Mouse (Mus musculus) liver, embryonic 16.5 days (tissue): Measurements from ENCODE around the gene Hk1. TPM values are rescaled to one million over a fixed set of nuclear protein-coding genes. Genes with fewer than 3 reads are reported as not detected.
A peak's percentile ranks its signal among the peaks of the same experiment; 100 is the strongest.

Source experiments
- ATAC-seq: fragments of 200-750 bp; cut with Nextera tagmentation; 2 replicates; pipeline ENCODE4 v1.8.0; 2017; ENCODE audit warnings: low read depth, mild to moderate bottlenecking, moderate number of reproducible peaks, moderate library complexity
- H3K27ac ChIP-seq: fragments of 300-500 bp; sonication (generic); 2 replicates; pipeline ENCODE4 v1.5.1; 2014; ENCODE audit warnings: mild to moderate bottlenecking, low read length
- H3K27me3 ChIP-seq: fragments of 300-500 bp; sonication (generic); 2 replicates; pipeline ENCODE4 v1.6.1; 2014; ENCODE audit warnings: low read depth, low read length, mixed read lengths; ENCODE audit not compliant: control insufficient read depth, insufficient read depth
- H3K36me3 ChIP-seq: fragments of 300-500 bp; sonication (generic); 2 replicates; pipeline ENCODE4 v1.6.1; 2014; ENCODE audit warnings: mild to moderate bottlenecking; ENCODE audit not compliant: control insufficient read depth, insufficient read depth
- H3K4me1 ChIP-seq: fragments of 300-500 bp; sonication (generic); 2 replicates; pipeline ENCODE4 v1.6.1; 2014; ENCODE audit warnings: low read depth, low read length, mixed read lengths; ENCODE audit not compliant: control insufficient read depth
- H3K4me2 ChIP-seq: fragments of 300-500 bp; sonication (generic); 2 replicates; pipeline ENCODE4 v1.6.1; 2014; ENCODE audit warnings: low read depth, low read length, mixed read lengths
- H3K4me3 ChIP-seq: fragments of 300-500 bp; sonication (generic); 2 replicates; pipeline ENCODE4 v1.5.1; 2014; ENCODE audit warnings: low read depth, mild to moderate bottlenecking, low read length
- H3K9ac ChIP-seq: fragments of 300-500 bp; sonication (generic); 2 replicates; pipeline ENCODE4 v1.6.1; 2014; ENCODE audit warnings: low read depth, low read length
- H3K9me3 ChIP-seq: fragments of 300-500 bp; sonication (generic); replicated peaks from 2 replicates; pipeline ENCODE4 v1.6.1; 2016; ENCODE audit warnings: low read length; ENCODE audit not compliant: control insufficient read depth
- WGBS: fragments of 180-500 bp; shearing (Covaris S2); extraction: QIAGEN DNeasy Blood & Tissue Kit; methylation state at CpG from one replicate; pipeline ENCODE4 v1.1.7; 2014; ENCODE audit not compliant: insufficient replicate concordance; 5-methylcytosine and 5-hydroxymethylcytosine counted together
- polyA plus RNA-seq: library from polyadenylated mRNA; unstranded; fragments of >200 nt; fragmentation: Nextera tagmentation; extraction: Ambion mirVana; gene quantifications from 2 replicates; pipeline ENCODE4 v1.2.1, GENCODE M21; 2015

Hk1 gene
- 94.2 and 98.9 TPM in 2 replicates for polyA plus RNA-seq

- WGBS = 64% methylated on average over 1 of the region's 1 CpGs
- no peaks in the 10 kb centered on the region for H3K4me1 ChIP-seq
- no peak within 1 kb of the TSS for H3K9ac ChIP-seq
- H3K4me2 ChIP-seq = no peak within 1 kb of the TSS
- H3K4me3 ChIP-seq = no peak within 1 kb of the TSS
- H3K36me3 ChIP-seq = no peaks in the 10 kb centered on the region
- no peaks in the 10 kb centered on the region for H3K9me3 ChIP-seq
- H3K27ac ChIP-seq = no peak within 1 kb of the TSS
- ATAC-seq = no peak
- no peaks in the 10 kb centered on the region for H3K27me3 ChIP-seq
These were observed at the start of gene Hk1 for GRCm38 (mm10) chr10:62379808-62380207. Gene Hk1 (minus strand): TSS chr10:62379908.

GRCm38 (mm10) chr10:62425081-62425871, 45.6 kb upstream of the Hk1 start:
- Histone ChIP-seq H3K9me3 (no peaks in the 10 kb centered on the region), H3K9ac (no peak overlapping the region), H3K36me3 (peaks cover 13% of the 10 kb centered on the region), H3K4me1 (no peaks in the 10 kb centered on the region), H3K4me3 (no peak overlapping the region), H3K4me2 (no peak overlapping the region), H3K27me3 (no peaks in the 10 kb centered on the region), H3K27ac (peak overlapping the region; percentile 36; the same call in 1 of the 2 replicates)
- 64% methylated on average over 9 of the region's 9 CpGs for WGBS
- ATAC-seq = 0 out of 2 replicates have a peak, but pooled peaks have one; percentile 32

- ATAC-seq = peak; percentile 73
- WGBS = 50% methylated on average over 15 of the region's 15 CpGs
- no peaks in the 10 kb centered on the region for H3K4me1 ChIP-seq
- no peak within 1 kb of the TSS; the same call in 1 of the 2 replicates for H3K9ac ChIP-seq
- peak within 1 kb of the TSS; percentile 25 for H3K4me3 ChIP-seq
- no peaks in the 10 kb centered on the region for H3K27me3 ChIP-seq
- H3K4me2 ChIP-seq = peak within 1 kb of the TSS; percentile 26
- H3K27ac ChIP-seq = peak within 1 kb of the TSS; percentile 31; the same call in 1 of the 2 replicates
- H3K36me3 ChIP-seq = no peaks in the 10 kb centered on the region
- H3K9me3 ChIP-seq = no peaks in the 10 kb centered on the region
These were observed 42.5 kb upstream of the Hk1 start, which contains the start of gene Hkdc1 for GRCm38 (mm10) chr10:62422255-62422654. Gene Hkdc1 (minus strand): TSS chr10:62422491.

GRCm38 (mm10) chr10:62421127-62421526, 41.4 kb upstream of the Hk1 start:
- H3K9ac ChIP-seq = no peak overlapping the region; the same call in 1 of the 2 replicates
- ATAC-seq = no peak
- WGBS = 51% methylated on average over 3 of the region's 3 CpGs
- H3K27ac ChIP-seq = no peak overlapping the region
- no peaks in the 10 kb centered on the region; the same call in 1 of the 2 replicates for H3K4me1 ChIP-seq
- no peaks in the 10 kb centered on the region for H3K36me3 ChIP-seq
- H3K27me3 ChIP-seq = no peaks in the 10 kb centered on the region
- peak overlapping the region; percentile 20 for H3K4me3 ChIP-seq
- H3K9me3 ChIP-seq = no peaks in the 10 kb centered on the region
- H3K4me2 ChIP-seq = peak overlapping the region; percentile 12

- Histone ChIP-seq H3K9me3 (no peaks in the 10 kb centered on the region), H3K4me2 (peak overlapping the region; percentile 12; the same call in 1 of the 2 replicates), H3K36me3 (no peaks in the 10 kb centered on the region), H3K4me3 (peak overlapping the region; percentile 0; the same call in 1 of the 2 replicates), H3K27me3 (no peaks in the 10 kb centered on the region), H3K27ac (no peak overlapping the region), H3K9ac (no peak overlapping the region), H3K4me1 (no peaks in the 10 kb centered on the region; the same call in 1 of the 2 replicates)
- no peak for ATAC-seq
- WGBS = 31% methylated on average over 6 of the region's 6 CpGs
These were observed 40.7 kb upstream of the Hk1 start for GRCm38 (mm10) chr10:62420399-62420798.

GRCm38 (mm10) chr10:62419422-62419821, 39.7 kb upstream of the Hk1 start:
- Histone ChIP-seq H3K9ac (no peak overlapping the region), H3K27ac (no peak overlapping the region), H3K27me3 (no peaks in the 10 kb centered on the region), H3K4me2 (no peak overlapping the region), H3K4me1 (peaks cover 2% of the 10 kb centered on the region; the same call in 1 of the 2 replicates), H3K4me3 (no peak overlapping the region), H3K9me3 (no peaks in the 10 kb centered on the region), H3K36me3 (no peaks in the 10 kb centered on the region)
- no peak for ATAC-seq
- WGBS = 69% methylated on average over 5 of the region's 5 CpGs

GRCm38 (mm10) chr10:62418831-62419356, 39.2 kb upstream of the Hk1 start:
- Histone ChIP-seq H3K36me3 (no peaks in the 10 kb centered on the region), H3K27me3 (no peaks in the 10 kb centered on the region), H3K4me2 (no peak overlapping the region), H3K4me1 (peaks cover 3% of the 10 kb centered on the region; the same call in 1 of the 2 replicates), H3K4me3 (no peak overlapping the region), H3K9me3 (no peaks in the 10 kb centered on the region), H3K9ac (no peak overlapping the region), H3K27ac (no peak overlapping the region)
- ATAC-seq = no peak
- 67% methylated on average over 7 of the region's 7 CpGs for WGBS

GRCm38 (mm10) chr10:62413606-62413982, 33.9 kb upstream of the Hk1 start:
- Histone ChIP-seq H3K27ac (no peak overlapping the region), H3K4me3 (no peak overlapping the region), H3K9me3 (no peaks in the 10 kb centered on the region), H3K27me3 (no peaks in the 10 kb centered on the region), H3K4me1 (peaks cover 9% of the 10 kb centered on the region; the same call in 1 of the 2 replicates), H3K36me3 (no peaks in the 10 kb centered on the region), H3K4me2 (no peak overlapping the region), H3K9ac (no peak overlapping the region)
- 10% methylated on average over 4 of the region's 4 CpGs for WGBS
- ATAC-seq = no peak
